Mouse (Mus musculus) heart, embryonic 11.5 days (tissue): ENCODE measurements at regions not wholly inside any gene's neighbourhood (a gene's known extent, or its start where the extent isn't known, plus 50 kb on each side); places are given as distances from the start of the nearest gene placed in this dataset.
A peak's percentile ranks its signal among the peaks of the same experiment; 100 is the strongest.

Experiments
- ATAC-seq: fragments of 200-750 bp; cut with Nextera tagmentation; replicated peaks from 2 replicates; pipeline ENCODE4 v1.8.0; 2017; ENCODE audit warnings: moderate library complexity; ENCODE audit not compliant: insufficient number of reproducible peaks, low FRiP score, low TSS enrichment
- H3K27ac ChIP-seq: fragments of 300-500 bp; sonication (generic); 2 replicates; pipeline ENCODE4 v1.5.1; 2014; ENCODE audit warnings: mild to moderate bottlenecking, low read depth, low read length
- H3K27me3 ChIP-seq: fragments of 300-500 bp; sonication (generic); 2 replicates; pipeline ENCODE4 v1.6.1; 2014; ENCODE audit warnings: mild to moderate bottlenecking, low read length, mixed read lengths; ENCODE audit not compliant: control insufficient read depth, insufficient read depth
- H3K36me3 ChIP-seq: fragments of 300-500 bp; sonication (generic); 2 replicates; pipeline ENCODE4 v1.6.1; 2014; ENCODE audit warnings: mild to moderate bottlenecking, low read length, moderate library complexity, mixed read lengths; ENCODE audit not compliant: control insufficient read depth, insufficient read depth
- H3K4me1 ChIP-seq: fragments of 300-500 bp; sonication (generic); 2 replicates; pipeline ENCODE4 v1.6.1; 2014; ENCODE audit warnings: low read length; ENCODE audit not compliant: control insufficient read depth, insufficient read depth
- H3K4me2 ChIP-seq: fragments of 300-500 bp; sonication (generic); 2 replicates; pipeline ENCODE4 v1.6.1; 2014; ENCODE audit warnings: mild to moderate bottlenecking, moderate library complexity
- H3K4me3 ChIP-seq: fragments of 300-500 bp; sonication (generic); 2 replicates; pipeline ENCODE4 v1.5.1; 2014; ENCODE audit warnings: low read depth, low read length
- H3K9ac ChIP-seq: fragments of 300-500 bp; sonication (generic); 2 replicates; pipeline ENCODE4 v1.6.1; 2014; ENCODE audit warnings: mild to moderate bottlenecking, low read depth, low read length, moderate library complexity
- H3K9me3 ChIP-seq: fragments of 300-500 bp; sonication (generic); replicated peaks from 2 replicates; pipeline ENCODE4 v1.6.1; 2016; ENCODE audit warnings: low read length; ENCODE audit not compliant: control insufficient read depth
- WGBS: fragments of 180-500 bp; shearing (Covaris S2); extraction: QIAGEN DNeasy Blood & Tissue Kit; methylation state at CpG from one replicate; pipeline ENCODE4 v1.1.7; 2014; ENCODE audit not compliant: insufficient replicate concordance; 5-methylcytosine and 5-hydroxymethylcytosine counted together

DNA sequence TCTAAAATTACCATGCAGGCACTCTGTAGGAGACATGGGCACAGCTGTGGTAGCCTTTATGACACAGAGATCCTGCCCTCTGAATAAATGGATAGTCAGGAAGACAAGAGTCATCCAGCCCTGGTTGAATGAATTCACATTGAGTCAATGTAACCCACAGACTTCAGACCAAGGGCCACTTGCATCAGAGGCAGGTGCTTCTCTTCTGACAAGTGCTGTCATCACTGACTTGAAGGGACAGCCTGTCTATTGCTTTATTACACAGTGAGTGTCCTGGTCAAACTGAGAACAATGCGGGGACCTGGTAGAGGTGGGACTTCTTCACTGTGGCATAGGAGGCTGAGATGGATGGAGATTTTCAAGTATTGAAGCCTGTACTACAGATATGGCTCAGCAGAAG lies 230.1 kb downstream of the Lyplal1 start:
- Histone ChIP-seq H3K9ac (no peak overlapping the region), H3K36me3 (no peaks in the 10 kb centered on the region), H3K9me3 (no peaks in the 10 kb centered on the region), H3K4me2 (no peak overlapping the region), H3K27me3 (no peaks in the 10 kb centered on the region), H3K27ac (no peak overlapping the region), H3K4me3 (no peak overlapping the region), H3K4me1 (no peaks in the 10 kb centered on the region)
- no peak for ATAC-seq
- 77% methylated on average over 1 of the region's 1 CpGs for WGBS

DNA sequence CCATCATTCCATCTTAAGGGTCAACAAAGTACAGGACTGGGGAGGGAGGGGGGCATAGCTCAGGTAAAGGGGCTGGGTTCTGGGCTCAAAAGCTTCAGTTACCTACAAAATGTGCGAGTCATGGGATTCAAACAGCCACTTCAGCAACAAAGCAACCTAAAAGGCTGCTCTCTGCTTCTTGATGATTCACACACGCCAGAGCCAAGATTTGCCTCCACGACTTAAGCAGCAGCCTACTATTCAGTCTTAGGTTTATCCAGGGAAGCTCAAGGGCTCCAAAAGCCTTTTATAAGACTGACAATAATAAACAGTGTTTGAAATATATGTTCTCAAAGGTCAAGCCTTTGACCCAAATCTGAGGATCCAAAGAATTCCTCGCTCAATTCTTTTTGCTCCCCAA lies 225.3 kb downstream of the Lyplal1 start:
- H3K27ac ChIP-seq: no peak overlapping the region
- no peaks in the 10 kb centered on the region for H3K36me3 ChIP-seq
- H3K27me3 ChIP-seq: no peaks in the 10 kb centered on the region
- no peak overlapping the region for H3K4me2 ChIP-seq
- H3K9ac ChIP-seq: no peak overlapping the region
- 61% methylated on average over 4 of the region's 4 CpGs for WGBS
- H3K4me3 ChIP-seq: no peak overlapping the region
- H3K9me3 ChIP-seq: no peaks in the 10 kb centered on the region
- ATAC-seq: no peak
- H3K4me1 ChIP-seq: no peaks in the 10 kb centered on the region

DNA sequence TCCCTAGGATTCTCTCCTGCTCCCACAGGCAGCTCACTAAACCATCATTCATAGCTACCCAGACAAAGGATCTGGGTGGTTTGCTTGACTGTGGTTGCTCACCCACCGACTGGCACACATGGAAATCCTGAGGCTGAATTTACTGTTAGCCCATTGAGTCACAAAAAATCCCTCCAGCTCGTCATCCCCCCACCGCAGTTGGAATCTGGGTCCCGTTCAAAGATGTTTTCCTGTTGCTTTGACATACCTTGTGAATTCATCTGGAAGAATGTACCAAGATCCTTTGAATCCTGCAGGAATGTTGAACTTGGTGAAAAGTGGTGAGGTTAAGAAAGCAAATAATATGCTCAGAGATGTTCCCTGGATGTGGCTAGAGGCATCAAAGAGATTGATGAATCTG lies 223.7 kb downstream of the Lyplal1 start:
- Histone ChIP-seq H3K4me1 (no peaks in the 10 kb centered on the region), H3K9me3 (no peaks in the 10 kb centered on the region), H3K9ac (no peak overlapping the region), H3K4me2 (no peak overlapping the region), H3K27ac (no peak overlapping the region), H3K27me3 (no peaks in the 10 kb centered on the region), H3K4me3 (no peak overlapping the region), H3K36me3 (no peaks in the 10 kb centered on the region)
- no peak for ATAC-seq
- WGBS: 69% methylated on average over 4 of the region's 4 CpGs

- H3K9ac ChIP-seq: no peak overlapping the region
- H3K27ac ChIP-seq: no peak overlapping the region
- 38% methylated on average over 9 of the region's 9 CpGs for WGBS
- H3K4me3 ChIP-seq: no peak overlapping the region
- H3K4me1 ChIP-seq: peaks cover 4% of the 10 kb centered on the region; the same call in 1 of the 2 replicates
- H3K9me3 ChIP-seq: no peaks in the 10 kb centered on the region; the same call in 1 of the 2 replicates
- H3K27me3 ChIP-seq: no peaks in the 10 kb centered on the region
- ATAC-seq: no peak
- H3K36me3 ChIP-seq: no peaks in the 10 kb centered on the region
- no peak overlapping the region for H3K4me2 ChIP-seq
Observed at GRCm38 (mm10) chr1:185898475-185898874, 218.6 kb downstream of the Lyplal1 start.

DNA sequence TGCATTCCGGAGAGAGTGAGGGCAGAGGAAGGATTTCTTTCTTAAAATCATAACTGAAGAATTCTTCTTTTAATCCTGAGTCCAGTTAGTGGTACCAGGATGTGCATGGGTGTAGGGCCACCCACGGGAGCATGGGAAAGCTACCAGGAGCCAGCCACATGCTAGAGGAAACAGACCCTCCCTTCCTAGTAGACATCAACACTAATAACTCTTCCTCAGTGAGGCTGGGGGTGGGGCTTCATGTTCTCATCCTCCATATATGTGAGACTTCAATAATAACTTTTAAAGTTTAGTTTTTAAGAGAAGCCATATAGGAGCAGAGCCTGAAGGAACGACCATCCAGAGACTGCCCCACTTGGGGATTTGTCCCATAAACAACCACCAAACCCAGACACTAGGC lies 216.8 kb downstream of the Lyplal1 start:
- no peaks in the 10 kb centered on the region for H3K36me3 ChIP-seq
- no peak overlapping the region for H3K9ac ChIP-seq
- H3K4me1 ChIP-seq: peaks cover 4% of the 10 kb centered on the region; the same call in 1 of the 2 replicates
- no peaks in the 10 kb centered on the region; the same call in 1 of the 2 replicates for H3K9me3 ChIP-seq
- H3K4me3 ChIP-seq: no peak overlapping the region
- H3K27ac ChIP-seq: no peak overlapping the region
- 42% methylated on average over 3 of the region's 3 CpGs for WGBS
- H3K4me2 ChIP-seq: peak overlapping the region; percentile 14; the same call in 1 of the 2 replicates
- ATAC-seq: no peak
- H3K27me3 ChIP-seq: no peaks in the 10 kb centered on the region

DNA sequence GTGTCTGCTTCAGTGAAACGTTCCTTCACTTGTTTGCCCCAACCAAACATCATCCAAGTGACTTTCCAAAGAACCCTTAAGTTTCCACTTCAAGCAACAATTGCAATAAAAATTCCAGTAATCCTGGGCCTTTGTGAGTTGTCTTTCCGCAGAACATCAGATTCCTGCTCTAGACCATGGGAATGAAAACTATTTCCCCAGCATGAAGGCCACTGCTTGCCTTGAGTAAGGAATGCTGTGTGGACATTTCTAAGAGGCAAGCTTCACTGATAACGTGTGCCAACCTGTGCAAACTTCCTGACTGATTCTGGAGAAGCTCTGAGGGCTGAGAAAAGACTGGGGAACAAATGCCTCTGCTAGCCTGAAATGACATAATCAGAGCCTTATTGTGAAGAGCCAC lies 214.7 kb downstream of the Lyplal1 start:
- H3K4me3 ChIP-seq: no peak overlapping the region
- H3K27ac ChIP-seq: no peak overlapping the region
- no peak overlapping the region for H3K4me2 ChIP-seq
- WGBS: 66% methylated on average over 3 of the region's 3 CpGs
- H3K36me3 ChIP-seq: no peaks in the 10 kb centered on the region
- peaks cover 4% of the 10 kb centered on the region; the same call in 1 of the 2 replicates for H3K4me1 ChIP-seq
- H3K9ac ChIP-seq: no peak overlapping the region
- H3K9me3 ChIP-seq: no peaks in the 10 kb centered on the region; the same call in 1 of the 2 replicates
- H3K27me3 ChIP-seq: no peaks in the 10 kb centered on the region
- no peak for ATAC-seq

DNA sequence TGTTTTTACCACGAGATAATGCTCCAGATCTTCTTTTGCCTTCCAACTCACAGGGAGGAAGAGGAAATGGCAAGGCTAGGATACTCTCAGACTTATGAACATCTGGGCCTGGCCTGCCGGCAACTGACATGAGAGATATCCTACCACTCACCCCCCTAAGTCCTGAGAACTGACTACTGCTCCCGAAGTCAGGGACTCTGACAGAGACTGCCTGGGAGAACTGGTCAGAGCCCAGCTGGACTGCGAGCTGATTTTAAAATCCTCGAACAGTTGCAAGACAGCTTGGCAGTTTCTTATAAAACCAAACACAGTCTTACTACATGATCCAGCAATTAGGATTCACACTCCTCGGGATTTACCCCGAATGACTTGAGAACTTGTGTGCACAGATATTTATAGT lies 211.4 kb downstream of the Lyplal1 start:
- no peaks in the 10 kb centered on the region for H3K36me3 ChIP-seq
- no peak overlapping the region for H3K9ac ChIP-seq
- H3K9me3 ChIP-seq: no peaks in the 10 kb centered on the region; the same call in 1 of the 2 replicates
- H3K27ac ChIP-seq: no peak overlapping the region
- no peaks in the 10 kb centered on the region for H3K27me3 ChIP-seq
- H3K4me1 ChIP-seq: 0 out of 2 replicates have a peak, but pooled peaks cover 2% of the 10 kb centered on the region
- no peak for ATAC-seq
- 57% methylated on average over 7 of the region's 7 CpGs for WGBS
- no peak overlapping the region for H3K4me3 ChIP-seq
- no peak overlapping the region for H3K4me2 ChIP-seq

- Histone ChIP-seq H3K9me3 (no peaks in the 10 kb centered on the region), H3K4me2 (no peak overlapping the region), H3K9ac (no peak overlapping the region), H3K4me1 (no peaks in the 10 kb centered on the region), H3K4me3 (no peak overlapping the region), H3K27ac (no peak overlapping the region), H3K36me3 (no peaks in the 10 kb centered on the region), H3K27me3 (no peaks in the 10 kb centered on the region)
- ATAC-seq: no peak
- WGBS: 74% methylated on average over 2 of the region's 2 CpGs
Observed at GRCm38 (mm10) chr1:185915579-185915978, 201.5 kb downstream of the Lyplal1 start.

DNA sequence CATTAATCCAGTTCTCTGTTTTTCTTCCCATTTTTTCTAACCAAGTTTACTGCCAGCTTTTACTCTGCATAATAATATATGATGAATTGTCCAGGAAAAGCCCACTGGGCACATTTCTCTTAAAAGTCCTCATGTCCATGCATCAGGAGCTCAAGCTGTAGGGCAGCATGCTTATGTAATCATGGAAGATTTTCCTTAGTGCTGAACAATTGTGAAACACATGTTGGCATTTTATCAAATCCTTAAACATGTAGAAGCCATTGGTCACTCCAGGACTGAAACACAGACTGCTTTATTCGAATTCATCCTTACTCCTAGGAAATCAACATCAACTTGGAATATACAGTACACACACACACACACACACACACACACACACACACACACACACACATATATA lies 198.4 kb downstream of the Lyplal1 start:
- Histone ChIP-seq H3K9me3 (no peaks in the 10 kb centered on the region), H3K9ac (no peak overlapping the region), H3K27me3 (no peaks in the 10 kb centered on the region), H3K27ac (no peak overlapping the region), H3K4me3 (no peak overlapping the region), H3K4me2 (no peak overlapping the region), H3K4me1 (no peaks in the 10 kb centered on the region), H3K36me3 (no peaks in the 10 kb centered on the region)
- WGBS: 84% methylated on average over 1 of the region's 1 CpGs
- ATAC-seq: no peak
